Mouse (Mus musculus) A20 (cell line): ENCODE results near the gene Jak1.

Experiments used
- DNase-seq: peaks from one replicate; pipeline ENCODE4 v3.0.0-alpha.2; 2011; ENCODE audit warnings: low read depth, low spot score

The Jak1 gene

GRCm38 (mm10) chr4:101146891-101147655 is 118.0 kb downstream of the Jak1 start:
- DNase-seq: peak; percentile 32

GRCm38 (mm10) chr4:101146047-101146745 is 118.9 kb downstream of the Jak1 start:
- DNase-seq: peak; percentile 75

GRCm38 (mm10) chr4:101144790-101145189 is 120.3 kb downstream of the Jak1 start:
- no peak for DNase-seq

GRCm38 (mm10) chr4:101144361-101144760 is 120.7 kb downstream of the Jak1 start:
- DNase-seq: no peak

DNA sequence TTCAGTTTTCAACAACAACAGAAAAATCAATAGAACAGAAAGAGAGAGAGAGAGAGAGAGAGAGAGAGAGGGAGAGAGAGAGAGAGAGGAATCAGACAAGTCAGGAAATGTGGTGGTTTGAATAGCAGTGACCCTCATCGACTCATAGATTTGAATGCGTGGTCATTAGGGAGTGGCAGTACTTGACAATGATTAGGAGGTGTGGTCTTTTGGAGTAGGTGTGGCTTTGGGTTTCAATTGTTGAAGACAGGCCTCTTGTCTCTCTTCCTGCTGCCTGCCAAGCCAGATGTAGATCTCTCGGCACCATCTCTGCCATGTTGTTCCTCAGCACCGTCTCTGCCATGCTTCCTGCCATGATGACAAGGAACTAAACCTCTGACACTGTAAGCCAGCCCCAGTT is 121.2 kb downstream of the Jak1 start:
- peak; percentile 14 for DNase-seq

GRCm38 (mm10) chr4:101141768-101142167 is 123.3 kb downstream of the Jak1 start:
- peak; percentile 54 for DNase-seq

DNA sequence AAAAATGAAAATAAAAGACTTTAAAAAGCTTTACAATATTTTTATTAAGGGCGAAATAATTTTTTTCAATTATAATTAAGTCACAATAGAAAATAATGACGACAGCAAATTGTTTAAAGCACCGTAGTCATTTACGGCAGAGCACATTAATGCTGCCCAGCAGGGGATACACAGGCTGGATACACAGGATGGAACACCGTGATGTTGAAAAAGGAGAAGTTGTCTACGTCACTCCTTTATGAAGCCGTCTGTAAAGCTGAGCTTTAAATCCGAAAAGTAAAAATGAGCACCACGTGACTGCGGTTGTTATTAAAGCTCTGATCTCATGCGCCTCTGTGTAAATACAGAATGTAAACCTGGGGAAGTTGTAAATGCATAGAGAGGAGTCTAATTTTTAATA is 127.1 kb downstream of the Jak1 start:
- DNase-seq: no peak

DNA sequence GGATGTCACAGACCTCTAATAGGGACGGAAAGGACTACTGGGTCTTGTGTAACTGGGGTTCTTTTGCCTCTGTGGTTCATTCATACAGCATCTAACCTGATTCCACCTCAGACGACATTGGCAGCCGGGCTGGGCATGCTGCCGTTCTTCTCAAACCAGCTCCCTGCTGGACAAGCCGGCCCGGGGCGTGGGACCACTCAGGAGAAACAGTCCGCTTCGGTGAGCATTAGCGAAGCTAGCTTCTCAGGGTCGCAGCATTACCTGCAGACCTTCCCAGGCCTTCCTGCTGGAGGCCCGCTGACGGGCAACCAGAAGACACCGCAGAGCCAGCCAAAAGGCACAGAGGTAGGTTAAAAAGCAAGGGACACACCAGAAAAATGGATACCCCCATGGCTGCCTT is 129.2 kb downstream of the Jak1 start:
- DNase-seq: no peak

DNA sequence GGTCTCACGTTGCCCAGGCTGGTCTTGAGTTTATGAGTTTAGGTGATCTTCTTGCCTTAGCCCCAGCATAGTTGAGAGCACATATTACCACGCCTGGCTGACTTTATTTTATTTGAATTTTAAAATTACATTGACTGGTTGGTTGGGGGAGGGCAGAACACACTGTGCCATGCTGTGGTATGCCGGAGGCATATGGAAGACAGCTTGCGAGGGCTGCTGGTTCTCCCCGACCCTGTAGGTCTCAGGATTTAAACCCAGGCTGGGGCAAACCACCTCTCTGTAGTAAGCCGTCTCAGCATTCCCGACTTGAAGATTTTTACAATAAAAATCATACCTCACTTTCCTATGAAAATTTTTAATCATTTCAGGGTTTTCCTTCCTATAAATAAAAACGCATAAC is 130.1 kb downstream of the Jak1 start:
- DNase-seq: no peak

GRCm38 (mm10) chr4:101121002-101121401 is 144.1 kb downstream of the Jak1 start:
- DNase-seq: no peak

- peak; percentile 91 for DNase-seq
These were observed 158.0 kb downstream of the Jak1 start for GRCm38 (mm10) chr4:101107122-101107521.
